Mouse (Mus musculus) neural tube, embryonic 12.5 days (tissue): ENCODE measurements at regions not wholly inside any gene's neighbourhood (a gene's known extent, or its start where the extent isn't known, plus 50 kb on each side); places are given as distances from the start of the nearest gene placed in this dataset.
"Not testable (repeated sequence)": the region's sequence is repeated elsewhere in the genome, so short reads cannot be mapped to it uniquely, and the experiment has no call there.

ENCODE experiments used
- ATAC-seq: fragments of 200-750 bp; cut with Nextera tagmentation; 2 replicates; pipeline ENCODE4 v1.8.0; 2017; ENCODE audit warnings: low read depth, mild to moderate bottlenecking, moderate TSS enrichment, moderate library complexity; ENCODE audit not compliant: low FRiP score
- H3K27ac ChIP-seq: fragments of 300-500 bp; sonication (generic); 2 replicates; pipeline ENCODE4 v1.5.1; 2016
- H3K27me3 ChIP-seq: fragments of 300-500 bp; sonication (generic); replicated peaks from 2 replicates; pipeline ENCODE4 v1.6.1; 2016; ENCODE audit warnings: mild to moderate bottlenecking
- H3K36me3 ChIP-seq: fragments of 300-500 bp; sonication (generic); 2 replicates; pipeline ENCODE4 v1.6.1; 2016; ENCODE audit warnings: mild to moderate bottlenecking
- H3K4me1 ChIP-seq: fragments of 300-500 bp; sonication (generic); 2 replicates; pipeline ENCODE4 v1.6.1; 2016
- H3K4me2 ChIP-seq: fragments of 300-500 bp; sonication (generic); replicated peaks from 2 replicates; pipeline ENCODE4 v1.6.1; 2016; ENCODE audit warnings: mild to moderate bottlenecking
- H3K4me3 ChIP-seq: fragments of 300-500 bp; sonication (generic); 2 replicates; pipeline ENCODE4 v1.5.1; 2016
- H3K9ac ChIP-seq: fragments of 300-500 bp; sonication (generic); 2 replicates; pipeline ENCODE4 v1.6.1; 2016; ENCODE audit warnings: mild to moderate bottlenecking
- H3K9me3 ChIP-seq: fragments of 300-500 bp; sonication (generic); 2 replicates; pipeline ENCODE4 v1.6.1; 2016; ENCODE audit warnings: mild to moderate bottlenecking
- WGBS: fragments of 180-500 bp; shearing (Covaris S2); methylation state at CpG from one replicate; pipeline ENCODE4 v1.1.7; 2016; 5-methylcytosine and 5-hydroxymethylcytosine counted together

DNA sequence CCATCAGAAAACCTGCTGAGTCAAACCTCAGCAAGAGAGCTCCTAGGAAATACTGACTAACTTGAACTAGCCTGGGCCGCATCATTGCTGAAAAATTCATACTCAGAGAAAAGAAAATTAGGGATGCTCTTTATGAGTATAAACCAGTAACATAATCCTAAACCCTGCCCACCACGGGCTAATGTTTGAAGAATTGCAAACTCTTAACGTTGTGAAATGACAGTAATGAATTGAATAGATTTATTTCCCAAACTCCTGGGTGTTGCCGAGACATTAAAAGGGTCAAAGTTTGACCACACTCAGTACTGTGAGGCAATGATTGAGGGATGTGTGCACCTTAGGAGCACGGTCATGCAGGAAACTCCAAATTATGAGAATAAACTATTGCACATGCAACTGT, 125.3 kb downstream of the Gipc2 start:
- Histone ChIP-seq H3K27me3 (no peaks in the 10 kb centered on the region), H3K36me3 (no peaks in the 10 kb centered on the region), H3K27ac (no peak overlapping the region), H3K9ac (no peak overlapping the region), H3K4me2 (no peak overlapping the region), H3K4me3 (no peak overlapping the region), H3K4me1 (no peaks in the 10 kb centered on the region), H3K9me3 (no peaks in the 10 kb centered on the region)
- ATAC-seq, result no peak
- WGBS, result 80% methylated on average over 5 of the region's 5 CpGs

DNA sequence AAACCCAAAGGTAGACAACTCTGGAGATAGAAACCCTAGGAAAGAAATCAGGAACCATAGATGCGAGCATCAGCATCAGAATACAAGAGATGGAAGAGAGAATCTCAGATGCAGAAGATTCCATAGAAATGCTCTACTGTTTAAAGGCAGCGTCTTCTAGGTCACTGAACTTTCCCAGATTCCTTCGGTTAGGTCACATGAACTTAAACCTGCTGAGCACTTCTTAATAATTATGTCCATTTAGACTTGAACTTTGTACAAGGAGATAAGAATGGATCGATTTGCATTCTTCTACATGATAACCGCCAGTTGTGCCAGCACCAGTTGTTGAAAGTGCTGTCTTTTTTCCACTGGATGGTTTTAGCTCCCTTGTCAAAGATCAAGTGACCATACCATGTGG, 129.2 kb downstream of the Gipc2 start:
- H3K4me1 ChIP-seq, H3K27me3 ChIP-seq, H3K27ac ChIP-seq, ATAC-seq, H3K9me3 ChIP-seq, H3K36me3 ChIP-seq, H3K4me2 ChIP-seq, H3K9ac ChIP-seq, H3K4me3 ChIP-seq: not testable (repeated sequence)
- WGBS, result 93% methylated on average over 5 of the region's 5 CpGs

DNA sequence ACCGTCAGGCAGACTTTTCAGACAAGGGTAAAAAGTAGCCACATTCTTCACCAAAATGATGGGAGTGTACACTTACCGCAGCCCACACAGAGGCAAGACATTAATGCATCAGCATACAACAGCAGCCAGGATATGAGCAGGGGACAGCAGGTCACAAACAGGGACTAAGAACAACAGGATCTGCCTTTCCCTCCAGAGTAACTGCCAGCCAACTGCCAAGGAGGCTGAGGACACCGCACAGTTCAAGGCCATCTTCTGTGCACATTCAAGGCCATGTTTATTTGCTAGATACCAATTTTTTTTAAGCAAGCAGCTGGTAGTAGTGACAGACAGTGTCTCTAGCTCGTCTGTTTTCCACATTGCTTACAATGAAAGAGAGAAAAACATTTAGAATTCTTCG, 130.6 kb downstream of the Gipc2 start:
- Histone ChIP-seq H3K27ac (no peak overlapping the region), H3K4me1 (no peaks in the 10 kb centered on the region), H3K36me3 (no peaks in the 10 kb centered on the region), H3K9me3 (no peaks in the 10 kb centered on the region), H3K9ac (no peak overlapping the region), H3K4me2 (no peak overlapping the region), H3K27me3 (no peaks in the 10 kb centered on the region), H3K4me3 (no peak overlapping the region)
- WGBS, result 82% methylated on average over 5 of the region's 5 CpGs
- ATAC-seq, result no peak

DNA sequence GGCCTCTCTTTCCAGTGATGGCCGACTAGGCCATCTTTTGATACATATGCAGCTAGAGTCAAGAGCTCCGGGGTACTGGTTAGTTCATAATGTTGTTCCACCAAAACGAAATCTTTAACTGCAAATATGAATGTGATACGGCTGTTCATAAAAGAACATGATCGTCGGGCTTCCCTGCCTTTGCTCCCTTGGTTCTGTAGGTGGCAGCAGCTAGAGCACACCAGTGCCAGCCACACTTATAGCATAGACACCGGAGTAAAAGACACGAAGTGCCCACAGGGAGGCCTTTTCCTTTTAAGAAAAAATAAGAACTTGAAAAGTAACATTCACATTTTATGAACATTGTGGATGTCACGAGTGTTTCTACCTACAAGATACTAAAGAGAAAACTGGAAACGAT, 131.3 kb downstream of the Gipc2 start:
- ATAC-seq, result no peak
- 82% methylated on average over 10 of the region's 10 CpGs for WGBS
- H3K4me3 ChIP-seq, result no peak overlapping the region
- no peaks in the 10 kb centered on the region for H3K27me3 ChIP-seq
- no peak overlapping the region for H3K27ac ChIP-seq
- H3K9me3 ChIP-seq, result no peaks in the 10 kb centered on the region
- no peak overlapping the region for H3K4me2 ChIP-seq
- H3K36me3 ChIP-seq, result no peaks in the 10 kb centered on the region
- no peak overlapping the region for H3K9ac ChIP-seq
- H3K4me1 ChIP-seq, result no peaks in the 10 kb centered on the region

DNA sequence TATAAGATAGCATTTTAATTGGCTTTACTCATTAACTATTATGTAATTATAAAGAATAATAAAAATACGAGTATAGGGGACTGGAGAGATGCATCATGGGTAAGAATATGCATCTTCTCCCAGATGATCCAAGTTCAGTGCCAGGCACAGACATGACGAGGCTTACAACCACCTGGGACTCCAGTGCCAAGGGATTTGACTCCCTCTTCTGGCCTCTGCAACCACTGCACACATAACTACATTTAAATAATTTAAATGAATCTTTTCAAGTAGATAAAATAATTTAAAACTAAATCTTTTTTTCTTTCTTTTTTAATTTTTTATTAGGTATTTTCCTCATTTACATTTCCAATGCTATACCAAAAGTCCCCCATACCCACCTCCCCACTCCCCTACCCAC, 131.8 kb downstream of the Gipc2 start:
- Histone ChIP-seq H3K4me2 (no peak overlapping the region), H3K4me3 (no peak overlapping the region), H3K27ac (no peak overlapping the region), H3K4me1 (no peaks in the 10 kb centered on the region), H3K9ac (no peak overlapping the region), H3K27me3 (no peaks in the 10 kb centered on the region), H3K36me3 (no peaks in the 10 kb centered on the region), H3K9me3 (no peaks in the 10 kb centered on the region)
- WGBS, result 77% methylated on average over 2 of the region's 2 CpGs
- ATAC-seq, result no peak

DNA sequence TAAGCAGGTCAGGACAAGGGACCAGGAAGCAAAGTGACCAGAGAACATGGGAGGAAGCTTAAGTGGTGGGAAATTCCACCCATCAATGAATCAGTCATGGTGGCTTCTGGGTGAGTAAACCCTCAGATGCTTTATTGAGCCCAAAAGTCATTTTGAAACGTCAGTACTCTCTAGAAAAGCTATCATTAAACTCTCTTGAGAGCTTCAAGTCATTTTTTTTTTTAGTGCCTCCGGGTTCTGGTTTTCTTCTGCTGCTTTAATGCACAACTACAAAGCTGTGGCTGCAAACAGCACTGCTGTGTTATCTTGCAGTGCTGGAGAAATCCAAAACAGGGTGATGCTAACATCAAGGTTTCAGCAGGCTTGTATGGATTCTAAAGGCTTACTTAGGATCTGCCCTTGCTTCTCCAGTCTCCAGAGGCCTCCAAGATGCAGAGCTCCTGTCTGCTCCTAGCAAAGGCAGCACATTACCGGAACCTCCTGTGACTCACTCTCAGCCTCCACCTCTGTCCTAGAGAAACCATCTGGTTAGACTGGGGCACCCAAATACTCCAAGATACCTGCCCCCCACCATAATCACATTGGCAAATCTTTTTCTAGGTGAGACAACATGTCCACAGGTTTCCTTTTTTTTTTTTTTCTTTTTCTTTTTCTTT, 133.2 kb downstream of the Gipc2 start:
- H3K27me3 ChIP-seq, result no peaks in the 10 kb centered on the region
- H3K27ac ChIP-seq, result no peak overlapping the region
- H3K36me3 ChIP-seq, result no peaks in the 10 kb centered on the region
- no peaks in the 10 kb centered on the region for H3K9me3 ChIP-seq
- 63% methylated on average over 3 of the region's 3 CpGs for WGBS
- H3K4me2 ChIP-seq, result no peak overlapping the region
- no peaks in the 10 kb centered on the region for H3K4me1 ChIP-seq
- H3K9ac ChIP-seq, result no peak overlapping the region
- H3K4me3 ChIP-seq, result no peak overlapping the region
- no peak for ATAC-seq

DNA sequence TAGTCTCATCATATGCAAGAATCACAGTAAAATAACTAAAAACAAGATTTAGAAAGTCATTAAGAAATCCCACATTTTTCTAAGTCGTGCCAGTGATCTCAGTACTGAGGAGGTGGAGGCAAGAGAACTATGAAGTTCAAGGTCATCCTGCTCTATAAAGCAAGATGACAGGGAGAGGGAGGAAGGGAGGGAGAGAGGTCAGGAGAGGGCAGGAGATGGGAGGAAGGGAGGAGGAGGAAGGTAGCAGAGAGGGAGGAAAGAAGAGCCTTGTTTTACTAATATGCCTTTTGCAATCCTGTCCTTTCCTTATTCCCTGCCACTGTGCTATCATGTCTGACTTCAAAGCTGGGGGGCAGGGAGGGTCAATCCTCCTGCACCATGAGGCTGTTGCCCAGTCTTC, 137.3 kb downstream of the Gipc2 start:
- ATAC-seq, result no peak

DNA sequence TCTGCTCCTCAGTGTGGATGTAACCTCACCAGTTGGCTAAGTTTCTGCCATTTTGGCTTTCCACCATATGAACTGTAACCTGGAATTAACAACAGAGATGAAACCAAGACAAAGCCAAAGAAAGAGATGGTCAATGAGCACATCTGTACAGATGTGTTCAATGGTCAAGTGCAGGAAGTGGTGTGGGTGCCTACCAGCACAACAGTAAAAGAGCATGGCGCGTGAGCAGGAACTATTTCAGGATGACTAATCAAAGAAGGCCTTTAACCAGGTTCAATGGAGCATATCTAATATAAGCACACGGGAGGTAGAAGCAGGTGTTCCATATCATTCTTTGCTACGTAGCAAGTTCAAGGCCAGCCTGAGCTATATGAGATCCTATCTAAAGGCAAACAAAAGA, 140.0 kb downstream of the Gipc2 start:
- Histone ChIP-seq H3K4me1 (no peaks in the 10 kb centered on the region), H3K36me3 (no peaks in the 10 kb centered on the region), H3K4me2 (no peak overlapping the region), H3K27me3 (no peaks in the 10 kb centered on the region), H3K9me3 (no peaks in the 10 kb centered on the region), H3K4me3 (no peak overlapping the region), H3K9ac (no peak overlapping the region), H3K27ac (no peak overlapping the region)
- no peak for ATAC-seq
- 91% methylated on average over 4 of the region's 4 CpGs for WGBS

More for the DNA sequence above, 137.3 kb downstream of the Gipc2 start:
- Histone ChIP-seq H3K27me3 (no peaks in the 10 kb centered on the region), H3K9me3 (no peaks in the 10 kb centered on the region), H3K36me3 (no peaks in the 10 kb centered on the region), H3K4me3 (no peak overlapping the region), H3K4me2 (no peak overlapping the region), H3K27ac (no peak overlapping the region), H3K4me1 (no peaks in the 10 kb centered on the region), H3K9ac (no peak overlapping the region)
- WGBS, result 67% methylated on average over 1 of the region's 1 CpGs

DNA sequence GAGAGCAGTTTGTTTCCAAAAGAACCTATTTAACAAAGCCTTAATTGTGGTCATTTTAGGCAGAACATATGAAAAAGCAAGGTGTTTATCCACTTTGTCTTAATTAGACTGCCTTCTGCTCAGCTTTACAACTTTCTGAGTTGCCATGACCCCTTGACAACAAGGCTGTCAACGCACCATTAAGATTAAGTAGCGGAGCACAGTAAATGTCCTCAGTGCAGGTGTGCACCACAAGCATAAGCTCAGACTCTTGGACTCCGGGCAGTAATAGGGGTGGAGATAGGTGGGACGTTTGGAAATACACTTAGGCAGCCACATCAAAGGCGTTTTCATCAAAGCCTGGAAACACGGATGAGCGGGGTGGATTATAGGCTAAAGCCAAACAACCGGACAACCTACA, 140.9 kb downstream of the Gipc2 start:
- Histone ChIP-seq H3K9me3 (no peaks in the 10 kb centered on the region), H3K27me3 (no peaks in the 10 kb centered on the region), H3K4me3 (no peak overlapping the region), H3K4me1 (no peaks in the 10 kb centered on the region), H3K4me2 (no peak overlapping the region), H3K36me3 (no peaks in the 10 kb centered on the region), H3K27ac (no peak overlapping the region), H3K9ac (no peak overlapping the region)
- WGBS, result 76% methylated on average over 8 of the region's 8 CpGs
- no peak for ATAC-seq

DNA sequence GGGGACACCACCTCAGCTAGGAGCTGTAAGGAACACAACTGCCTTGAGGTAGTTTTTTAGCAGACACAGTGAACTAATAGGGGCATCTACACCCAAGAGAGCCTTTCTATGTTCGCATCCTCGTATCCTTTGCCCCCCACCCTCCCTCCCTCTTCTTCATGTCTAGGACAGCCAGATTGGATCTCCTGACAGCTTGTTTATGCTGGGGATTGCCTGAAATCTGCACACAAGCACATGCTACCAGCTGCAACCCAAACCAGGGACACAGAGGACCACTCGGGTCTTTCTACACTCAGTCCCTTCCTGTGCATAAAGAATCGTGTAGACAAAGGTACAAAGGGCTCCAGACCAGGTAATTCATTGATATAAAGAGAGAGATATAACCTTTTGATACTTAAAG, 159.3 kb downstream of the Gipc2 start:
- H3K27ac ChIP-seq, result no peak overlapping the region
- no peaks in the 10 kb centered on the region for H3K36me3 ChIP-seq
- H3K4me1 ChIP-seq, result no peaks in the 10 kb centered on the region
- ATAC-seq, result no peak
- H3K4me3 ChIP-seq, result no peak overlapping the region
- WGBS, result 88% methylated on average over 4 of the region's 4 CpGs
- no peak overlapping the region for H3K4me2 ChIP-seq
- H3K9me3 ChIP-seq, result no peaks in the 10 kb centered on the region
- no peaks in the 10 kb centered on the region for H3K27me3 ChIP-seq
- H3K9ac ChIP-seq, result no peak overlapping the region

DNA sequence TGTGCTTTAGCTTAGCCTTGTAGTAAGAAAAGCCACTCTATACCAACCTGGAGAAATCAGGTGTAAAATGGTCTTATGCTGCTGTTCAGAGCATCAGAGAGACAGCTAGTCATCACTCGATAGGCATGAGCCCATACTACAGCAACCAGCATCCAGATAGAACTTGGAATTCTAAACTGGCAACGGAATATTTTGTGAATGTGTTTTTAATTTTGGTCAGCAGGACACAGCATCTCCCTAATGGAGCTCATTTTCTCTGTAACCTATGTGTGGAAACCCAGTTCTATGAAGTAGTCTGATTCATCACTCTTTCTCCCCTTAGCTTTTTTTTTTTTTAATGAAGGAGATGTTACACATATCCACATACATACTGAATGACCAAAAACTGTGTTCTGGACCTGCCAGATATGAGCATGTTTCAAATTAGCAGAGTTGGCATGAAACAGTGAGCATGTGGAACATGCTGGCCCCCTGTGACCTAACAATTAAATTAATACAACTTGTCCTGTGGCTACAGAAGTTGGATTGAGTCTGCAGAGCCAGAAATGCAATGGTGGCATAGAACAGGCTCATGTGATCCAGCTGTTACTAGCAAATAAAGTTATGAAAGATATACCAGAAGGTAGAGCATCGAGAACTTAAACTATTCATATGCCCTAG, 160.5 kb downstream of the Gipc2 start:
- 86% methylated on average over 3 of the region's 3 CpGs for WGBS
- no peaks in the 10 kb centered on the region for H3K36me3 ChIP-seq
- H3K4me3 ChIP-seq, result no peak overlapping the region
- H3K4me2 ChIP-seq, result no peak overlapping the region
- H3K4me1 ChIP-seq, result no peaks in the 10 kb centered on the region
- H3K9ac ChIP-seq, result no peak overlapping the region
- H3K9me3 ChIP-seq, result no peaks in the 10 kb centered on the region
- H3K27ac ChIP-seq, result no peak overlapping the region
- H3K27me3 ChIP-seq, result no peaks in the 10 kb centered on the region
- no peak for ATAC-seq

DNA sequence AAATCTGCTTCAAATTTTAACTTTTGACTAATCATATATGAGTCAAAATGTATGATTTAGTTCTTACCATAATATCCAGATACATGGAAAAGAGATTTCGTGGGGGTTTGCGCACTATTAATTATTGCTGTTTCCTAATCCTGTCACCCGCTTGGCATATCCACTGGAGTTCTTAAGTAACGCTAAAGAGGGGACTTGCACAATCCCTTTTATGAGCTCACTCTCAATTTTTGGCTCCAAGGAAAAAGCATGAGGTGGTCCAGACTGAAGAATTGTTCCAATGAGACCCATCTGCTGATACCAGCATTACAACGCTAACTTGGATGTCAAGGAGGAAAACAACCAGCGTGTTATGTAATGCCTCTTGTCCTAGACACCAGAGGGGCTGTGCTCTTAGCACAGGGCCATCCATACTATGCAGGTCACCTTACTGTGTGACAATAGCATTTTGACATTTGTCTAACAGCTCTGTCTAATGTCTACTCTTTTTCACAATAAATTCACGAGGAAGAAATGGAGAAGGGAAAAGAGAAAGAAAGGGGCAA, 161.5 kb downstream of the Gipc2 start:
- Histone ChIP-seq H3K4me3 (no peak overlapping the region), H3K4me1 (no peaks in the 10 kb centered on the region), H3K9me3 (no peaks in the 10 kb centered on the region), H3K9ac (no peak overlapping the region), H3K27me3 (no peaks in the 10 kb centered on the region), H3K4me2 (no peak overlapping the region), H3K27ac (no peak overlapping the region), H3K36me3 (no peaks in the 10 kb centered on the region)
- WGBS, result 90% methylated on average over 7 of the region's 7 CpGs
- no peak for ATAC-seq

DNA sequence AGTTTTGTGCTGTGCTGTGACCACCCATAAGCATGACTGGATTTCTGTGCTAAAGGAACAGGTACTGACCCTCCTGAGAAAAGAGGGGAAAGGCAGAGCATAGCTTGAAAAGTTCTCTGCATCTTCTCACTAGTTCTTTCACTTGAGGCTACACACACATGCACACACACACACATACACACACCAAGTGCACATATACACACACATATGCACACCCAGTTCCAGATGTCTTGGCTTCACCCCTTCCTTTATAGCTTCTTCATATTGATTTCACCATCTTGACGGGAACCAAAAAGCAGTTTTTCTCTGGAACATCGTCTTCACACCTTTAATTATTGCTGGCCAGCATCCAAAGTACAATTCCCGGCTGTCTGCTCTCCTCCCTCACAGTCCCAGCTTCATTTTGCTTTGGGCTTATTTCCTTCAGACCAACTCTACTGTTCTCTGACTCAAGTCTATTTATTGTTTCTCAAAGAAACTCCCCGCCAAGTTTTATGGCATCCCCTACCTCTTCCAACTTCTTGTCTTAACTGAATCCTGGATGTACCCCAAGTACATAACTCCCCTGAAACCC, 160.2 kb upstream of the Ptgfr start:
- H3K4me2 ChIP-seq, result no peak overlapping the region
- WGBS, result 82% methylated on average over 4 of the region's 4 CpGs
- H3K27ac ChIP-seq, result no peak overlapping the region
- no peak overlapping the region for H3K9ac ChIP-seq
- H3K9me3 ChIP-seq, result no peaks in the 10 kb centered on the region
- no peaks in the 10 kb centered on the region for H3K4me1 ChIP-seq
- H3K4me3 ChIP-seq, result no peak overlapping the region
- no peaks in the 10 kb centered on the region for H3K36me3 ChIP-seq
- no peak for ATAC-seq
- no peaks in the 10 kb centered on the region for H3K27me3 ChIP-seq
